Mouse (Mus musculus): Measurements from ENCODE around the gene Rbms3. TPM values are rescaled to one million over a fixed set of nuclear protein-coding genes. Genes with fewer than 3 reads are reported as not detected.

The Rbms3 gene
- total and polyA plus RNA-seq, 2 experiments from 2014 or later = 56.3 to 77.9 TPM

DNA sequence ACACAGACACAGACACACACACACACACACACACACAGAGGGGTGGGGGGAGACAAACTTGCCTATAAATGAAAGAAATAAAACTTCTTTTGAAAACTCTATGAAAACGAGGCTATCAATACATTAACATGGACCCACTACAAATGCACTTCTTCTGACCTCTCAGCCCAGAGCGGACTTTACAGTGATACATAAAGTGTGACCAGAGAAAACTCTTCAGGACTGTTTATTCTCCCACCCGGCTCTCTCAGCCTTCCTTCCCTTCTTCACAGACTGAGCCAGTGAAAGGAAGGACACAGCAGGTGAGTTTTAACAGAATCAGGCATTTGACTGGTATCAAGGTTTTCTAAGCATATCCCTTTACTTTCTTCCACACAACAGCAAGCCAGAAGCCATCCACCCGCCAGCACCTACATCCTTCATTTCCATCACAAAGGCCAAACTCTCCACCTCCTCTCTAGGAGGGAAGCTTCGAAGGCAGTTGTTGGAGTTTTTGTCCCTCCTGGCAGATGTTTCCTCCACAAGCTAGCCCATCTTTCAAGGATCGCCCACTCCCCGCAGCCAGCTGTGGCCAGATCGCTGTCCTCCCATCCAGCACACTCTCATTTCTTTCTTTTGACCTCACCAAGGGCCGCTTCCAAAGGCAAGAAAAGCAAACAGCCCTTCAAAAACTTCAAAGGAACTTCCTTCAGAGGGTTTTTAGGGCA is 980.5 kb downstream of the Rbms3 start:
- Histone ChIP-seq H3K4me1 (ENCODE audit: insufficient read depth, low read length) (no peaks in the 10 kb centered on the region), H3K27me3 (ENCODE audit: insufficient read depth, low read length) (no peaks in the 10 kb centered on the region), H3K4me3 (ENCODE audit: low read length) (no peak overlapping the region), H3K4me2 (ENCODE audit: low read depth, low read length) (no peak overlapping the region), H3K9me3 (ENCODE audit: low read length) (no peaks in the 10 kb centered on the region), H3K36me3 (ENCODE audit: insufficient read depth, low read length) (no peaks in the 10 kb centered on the region), H3K27ac (no peak overlapping the region), H3K9ac (replicated peaks; ENCODE audit: low read length) (no peak overlapping the region)
- ATAC-seq (no peak), DNase-seq (ENCODE audit: low spot score) (no peak)
- no peak for TF ChIP-seq CTCF (IDR thresholded peaks at IDR 0.05; ENCODE audit: low read depth)
- 26% methylated on average over 9 of the region's 9 CpGs for WGBS

GRCm38 (mm10) chr9:116644616-116645015 is 985.1 kb downstream of the Rbms3 start:
- Histone ChIP-seq H3K27me3 (ENCODE audit: insufficient read depth, low read length) (no peaks in the 10 kb centered on the region), H3K36me3 (ENCODE audit: insufficient read depth, low read length) (no peaks in the 10 kb centered on the region), H3K9ac (replicated peaks; ENCODE audit: low read length) (no peak overlapping the region), H3K4me3 (ENCODE audit: low read length) (no peak overlapping the region), H3K4me1 (ENCODE audit: insufficient read depth, low read length) (no peaks in the 10 kb centered on the region), H3K9me3 (ENCODE audit: low read length) (peaks cover 5% of the 10 kb centered on the region; the same call in 1 of the 2 replicates), H3K27ac (no peak overlapping the region), H3K4me2 (ENCODE audit: low read depth, low read length) (no peak overlapping the region)
- ATAC-seq (no peak), DNase-seq (ENCODE audit: low spot score) (peak; percentile 65)
- 25% methylated on average over 8 of the region's 8 CpGs for WGBS
- no peak for TF ChIP-seq CTCF (IDR thresholded peaks at IDR 0.05; ENCODE audit: low read depth)

DNA sequence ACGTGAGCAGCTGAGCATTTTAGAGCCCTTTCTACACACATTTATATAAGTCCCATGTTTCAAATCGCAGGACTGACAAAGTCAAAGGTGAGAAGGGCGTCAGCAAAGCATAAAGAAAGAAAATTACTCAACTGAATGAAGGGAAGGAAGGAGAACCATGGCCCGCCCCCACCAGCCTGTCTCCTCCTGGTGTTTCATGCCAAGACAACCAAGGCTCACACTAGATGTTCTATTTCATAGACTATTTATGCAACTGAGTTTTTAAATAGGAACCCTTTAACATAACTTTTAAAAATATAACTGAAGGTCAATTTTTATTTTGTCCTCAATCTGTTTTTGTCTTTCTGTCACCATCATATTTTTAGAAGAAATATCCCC is 989.4 kb downstream of the Rbms3 start:
- no peak overlapping the region for H3K4me3 ChIP-seq (ENCODE audit: low read length)
- DNase-seq (ENCODE audit: low spot score) = no peak
- whole genome bisulfite sequencing = 68% methylated on average over 4 of the region's 4 CpGs
- H3K4me2 ChIP-seq (ENCODE audit: low read depth, low read length) = no peak overlapping the region
- TF ChIP-seq CTCF (IDR thresholded peaks at IDR 0.05; ENCODE audit: low read depth) = no peak
- no peak overlapping the region for H3K9ac ChIP-seq (replicated peaks; ENCODE audit: low read length)
- no peaks in the 10 kb centered on the region for H3K36me3 ChIP-seq (ENCODE audit: insufficient read depth, low read length)
- H3K27ac ChIP-seq = no peak overlapping the region
- H3K27me3 ChIP-seq (ENCODE audit: insufficient read depth, low read length) = no peaks in the 10 kb centered on the region
- ATAC-seq = no peak
- peaks cover 5% of the 10 kb centered on the region; the same call in 1 of the 2 replicates for H3K9me3 ChIP-seq (ENCODE audit: low read length)
- H3K4me1 ChIP-seq (ENCODE audit: insufficient read depth, low read length) = no peaks in the 10 kb centered on the region

DNA sequence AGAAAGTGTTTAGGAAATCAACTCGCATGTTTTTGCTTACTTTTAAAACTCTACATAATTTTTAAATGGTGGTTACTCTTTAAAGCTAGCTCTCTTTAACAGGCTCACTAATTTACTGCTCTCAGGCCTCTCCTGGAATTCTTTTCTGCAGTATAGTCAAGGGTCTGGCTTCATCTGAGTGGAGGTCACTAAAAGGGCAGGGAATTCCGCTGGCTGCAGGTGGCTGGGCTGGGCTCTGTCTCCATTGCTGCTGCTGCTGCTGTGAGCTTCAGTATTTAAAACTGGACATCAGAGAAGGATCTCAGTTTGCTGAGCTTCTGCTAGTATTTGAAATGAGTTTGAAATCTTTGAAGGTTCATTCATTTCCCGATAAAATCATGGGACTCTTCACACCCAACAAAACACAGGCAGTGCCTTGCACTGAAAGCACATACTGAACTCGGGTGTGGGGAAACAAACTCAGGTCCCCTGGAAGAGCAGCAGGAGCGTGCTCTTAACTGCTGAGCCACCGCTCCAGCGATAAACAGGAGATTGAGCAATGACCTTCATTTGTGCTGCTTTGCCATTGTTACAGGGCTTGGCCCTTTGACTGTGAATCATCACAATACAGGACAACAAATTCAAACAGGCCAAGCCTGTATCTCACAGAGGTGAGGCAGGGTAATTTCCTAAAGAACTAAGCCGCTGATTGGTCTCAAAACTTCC is 990.0 kb downstream of the Rbms3 start:
- Histone ChIP-seq H3K9ac (replicated peaks; ENCODE audit: low read length) (no peak overlapping the region), H3K36me3 (ENCODE audit: insufficient read depth, low read length) (no peaks in the 10 kb centered on the region), H3K27me3 (ENCODE audit: insufficient read depth, low read length) (no peaks in the 10 kb centered on the region), H3K9me3 (ENCODE audit: low read length) (peaks cover 5% of the 10 kb centered on the region; the same call in 1 of the 2 replicates), H3K4me2 (ENCODE audit: low read depth, low read length) (no peak overlapping the region), H3K4me1 (ENCODE audit: insufficient read depth, low read length) (no peaks in the 10 kb centered on the region), H3K4me3 (ENCODE audit: low read length) (no peak overlapping the region), H3K27ac (no peak overlapping the region)
- TF ChIP-seq CTCF (IDR thresholded peaks at IDR 0.05; ENCODE audit: low read depth) = no peak
- DNase-seq (ENCODE audit: low spot score) (no peak), ATAC-seq (no peak)
- WGBS = 58% methylated on average over 8 of the region's 8 CpGs

GRCm38 (mm10) chr9:116633786-116634185 is 995.9 kb downstream of the Rbms3 start:
- no peaks in the 10 kb centered on the region for H3K36me3 ChIP-seq (ENCODE audit: insufficient read depth, low read length)
- H3K27ac ChIP-seq = no peak overlapping the region
- H3K4me2 ChIP-seq (ENCODE audit: low read depth, low read length) = no peak overlapping the region
- no peak for DNase-seq (ENCODE audit: low spot score)
- H3K27me3 ChIP-seq (ENCODE audit: insufficient read depth, low read length) = no peaks in the 10 kb centered on the region
- WGBS = 74% methylated on average over 5 of the region's 5 CpGs
- no peak for TF ChIP-seq CTCF (IDR thresholded peaks at IDR 0.05; ENCODE audit: low read depth)
- no peak overlapping the region for H3K4me3 ChIP-seq (ENCODE audit: low read length)
- H3K9me3 ChIP-seq (ENCODE audit: low read length) = no peaks in the 10 kb centered on the region
- H3K4me1 ChIP-seq (ENCODE audit: insufficient read depth, low read length) = no peaks in the 10 kb centered on the region
- ATAC-seq = no peak
- no peak overlapping the region for H3K9ac ChIP-seq (replicated peaks; ENCODE audit: low read length)

GRCm38 (mm10) chr9:116633075-116633474 is 996.6 kb downstream of the Rbms3 start:
- Histone ChIP-seq H3K27ac (no peak overlapping the region), H3K4me1 (ENCODE audit: insufficient read depth, low read length) (no peaks in the 10 kb centered on the region), H3K9ac (replicated peaks; ENCODE audit: low read length) (no peak overlapping the region), H3K27me3 (ENCODE audit: insufficient read depth, low read length) (no peaks in the 10 kb centered on the region), H3K4me2 (ENCODE audit: low read depth, low read length) (no peak overlapping the region), H3K4me3 (ENCODE audit: low read length) (no peak overlapping the region), H3K36me3 (ENCODE audit: insufficient read depth, low read length) (no peaks in the 10 kb centered on the region), H3K9me3 (ENCODE audit: low read length) (no peaks in the 10 kb centered on the region)
- ATAC-seq (no peak), DNase-seq (ENCODE audit: low spot score) (no peak)
- WGBS = 85% methylated on average over 1 of the region's 1 CpGs
- TF ChIP-seq CTCF (IDR thresholded peaks at IDR 0.05; ENCODE audit: low read depth) = no peak

GRCm38 (mm10) chr9:116631816-116632215 is 997.9 kb downstream of the Rbms3 start:
- no peaks in the 10 kb centered on the region for H3K4me1 ChIP-seq (ENCODE audit: insufficient read depth, low read length)
- H3K27ac ChIP-seq = no peak overlapping the region
- WGBS = 82% methylated on average over 1 of the region's 1 CpGs
- no peaks in the 10 kb centered on the region for H3K36me3 ChIP-seq (ENCODE audit: insufficient read depth, low read length)
- H3K4me2 ChIP-seq (ENCODE audit: low read depth, low read length) = no peak overlapping the region
- H3K9me3 ChIP-seq (ENCODE audit: low read length) = no peaks in the 10 kb centered on the region
- no peak for DNase-seq (ENCODE audit: low spot score)
- no peak for ATAC-seq
- H3K27me3 ChIP-seq (ENCODE audit: insufficient read depth, low read length) = no peaks in the 10 kb centered on the region
- H3K4me3 ChIP-seq (ENCODE audit: low read length) = no peak overlapping the region
- H3K9ac ChIP-seq (replicated peaks; ENCODE audit: low read length) = no peak overlapping the region
- TF ChIP-seq CTCF (IDR thresholded peaks at IDR 0.05; ENCODE audit: low read depth) = no peak
